Mouse (Mus musculus) skeletal muscle tissue, adult 2 months (tissue): ENCODE measurements around the gene Ormdl3.
A peak's percentile ranks its signal among the peaks of the same experiment; 100 is the strongest.

Source experiments
- DNase-seq: peaks from one replicate; pipeline ENCODE4 v3.0.0-alpha.2; 2012; ENCODE audit warnings: low read depth, low spot score

Gene Ormdl3

DNA sequence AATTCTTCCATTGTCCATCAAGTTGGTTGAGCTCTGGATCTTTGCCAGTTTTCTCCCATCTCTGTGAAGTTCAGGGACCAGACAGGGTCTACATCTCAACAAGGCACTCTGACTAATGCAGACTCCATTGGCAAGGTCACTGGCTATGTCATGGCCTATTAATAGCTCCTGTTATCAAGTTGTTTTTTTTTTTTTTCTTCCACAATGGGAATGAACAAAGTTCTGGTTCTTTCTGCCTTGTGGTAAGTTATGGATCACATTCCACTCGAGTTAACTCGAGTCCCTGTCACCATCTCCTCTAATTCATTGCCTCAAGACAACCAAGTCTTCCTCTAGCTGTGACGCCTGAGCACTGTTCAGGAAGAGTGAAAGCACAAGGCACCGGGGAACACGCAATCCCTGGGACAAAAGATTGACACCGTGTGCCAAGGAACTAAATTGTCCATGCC lies 1.7 kb upstream of the Ormdl3 start:
- DNase-seq = no peak

GRCm38 (mm10) chr11:98587684-98588546 lies 747 bp upstream of the Ormdl3 start:
- DNase-seq = peak; percentile 51

DNA sequence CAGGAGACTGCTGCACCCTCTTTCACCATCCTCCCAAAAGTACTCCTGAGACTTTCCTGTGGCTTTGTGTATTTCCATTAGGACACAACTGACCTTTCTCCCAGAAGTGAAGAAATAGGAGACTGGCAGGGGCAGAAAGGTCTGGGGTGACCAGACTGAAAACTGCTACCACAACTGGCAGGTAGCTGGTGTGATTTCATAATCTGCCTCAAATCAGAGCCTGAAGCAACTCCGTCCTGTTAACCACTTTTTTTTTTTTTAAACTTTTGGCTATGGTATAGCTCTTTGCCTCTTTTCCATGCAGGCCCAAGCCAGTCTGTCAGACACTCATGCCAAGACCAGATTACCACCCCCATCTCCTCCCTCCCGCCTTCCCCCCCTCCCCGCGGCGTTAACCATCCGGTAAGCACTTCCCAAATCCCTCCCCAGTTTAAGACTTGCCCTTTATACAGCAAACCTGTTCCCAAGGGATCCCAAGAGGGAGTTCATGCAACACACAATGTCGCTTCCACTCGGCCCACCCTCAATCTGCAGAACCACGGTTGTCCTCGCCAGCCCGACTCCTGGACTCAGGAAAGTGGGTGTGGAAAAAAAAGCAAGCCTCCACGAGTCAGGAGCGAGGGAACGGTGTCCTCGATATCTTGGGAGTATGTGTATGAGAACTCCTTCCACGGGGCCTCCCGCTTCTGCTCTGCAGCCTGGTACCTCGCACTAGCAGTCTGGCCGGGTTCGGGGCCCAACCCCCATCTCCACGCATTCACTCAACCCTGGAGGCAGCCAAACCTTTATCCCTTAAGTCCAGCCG lies 879 bp downstream of the Ormdl3 start:
- DNase-seq = no peak

DNA sequence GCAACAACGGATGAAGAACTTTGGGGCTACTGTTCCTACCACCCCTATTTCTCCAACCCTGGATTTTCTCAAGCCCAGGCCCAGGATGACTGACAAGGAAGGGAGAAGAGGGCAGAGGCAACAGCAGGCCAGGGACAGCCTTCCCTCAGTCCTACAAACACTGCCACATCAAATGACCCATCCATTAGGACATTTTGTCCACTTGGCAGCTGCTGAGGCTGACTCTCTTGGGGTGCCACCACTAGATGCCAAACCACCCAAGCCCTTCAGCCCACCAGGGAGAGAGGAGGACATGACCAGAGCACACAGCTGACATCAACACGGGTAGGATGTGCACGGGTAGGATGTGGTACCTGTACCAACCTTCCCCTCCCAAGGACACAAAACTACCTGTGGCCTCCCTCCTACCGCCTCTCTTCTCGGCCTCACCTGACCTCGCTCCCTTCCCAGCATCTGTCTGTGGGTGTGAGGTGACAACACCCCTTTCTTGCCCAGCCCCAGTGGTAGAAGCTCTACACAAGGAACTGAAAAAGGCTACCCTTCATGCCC lies 2.5 kb downstream of the Ormdl3 start:
- no peak for DNase-seq

DNA sequence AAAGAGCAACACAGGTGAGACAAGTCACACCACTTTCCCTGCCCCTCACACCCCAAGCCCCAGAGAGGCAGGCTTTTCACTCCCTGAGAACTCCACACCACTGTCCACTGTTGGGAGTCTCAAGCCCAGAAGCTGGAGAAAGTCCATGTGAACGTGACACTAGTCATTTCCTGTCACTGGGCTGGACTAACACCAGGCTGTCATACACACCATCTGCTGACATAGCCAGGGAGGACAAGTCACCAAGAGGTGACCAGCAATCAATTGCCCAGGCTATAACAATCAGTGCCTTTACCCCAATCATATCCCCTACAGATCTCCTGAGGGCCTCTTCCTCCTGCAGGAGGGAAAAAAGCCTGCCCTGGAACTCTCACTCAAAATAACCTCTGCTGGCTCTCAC lies 3.0 kb downstream of the Ormdl3 start:
- no peak for DNase-seq

GRCm38 (mm10) chr11:98583571-98583970 lies 3.6 kb downstream of the Ormdl3 start:
- no peak for DNase-seq

- DNase-seq = no peak
Observed at GRCm38 (mm10) chr11:98583265-98583552, 4.0 kb downstream of the Ormdl3 start.

GRCm38 (mm10) chr11:98582551-98583264 lies 4.5 kb downstream of the Ormdl3 start:
- no peak for DNase-seq

DNA sequence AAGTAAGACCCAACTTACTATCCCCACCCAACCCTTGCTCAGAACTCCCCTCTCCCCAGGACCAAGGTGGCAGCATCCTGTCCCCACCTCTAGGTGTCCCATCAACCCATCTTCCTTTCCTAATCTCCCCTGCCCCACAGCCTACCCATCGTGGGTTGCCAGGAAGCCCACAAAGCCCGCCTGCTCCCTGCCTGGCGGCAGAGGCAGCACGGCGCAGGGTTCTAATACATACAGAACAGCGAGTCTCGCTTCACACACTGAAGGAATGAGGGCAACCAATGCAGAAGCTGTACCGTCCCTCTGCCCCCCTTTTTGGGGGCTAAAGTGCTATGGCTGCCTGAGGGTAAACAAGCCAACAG lies 5.2 kb downstream of the Ormdl3 start:
- no peak for DNase-seq

DNA sequence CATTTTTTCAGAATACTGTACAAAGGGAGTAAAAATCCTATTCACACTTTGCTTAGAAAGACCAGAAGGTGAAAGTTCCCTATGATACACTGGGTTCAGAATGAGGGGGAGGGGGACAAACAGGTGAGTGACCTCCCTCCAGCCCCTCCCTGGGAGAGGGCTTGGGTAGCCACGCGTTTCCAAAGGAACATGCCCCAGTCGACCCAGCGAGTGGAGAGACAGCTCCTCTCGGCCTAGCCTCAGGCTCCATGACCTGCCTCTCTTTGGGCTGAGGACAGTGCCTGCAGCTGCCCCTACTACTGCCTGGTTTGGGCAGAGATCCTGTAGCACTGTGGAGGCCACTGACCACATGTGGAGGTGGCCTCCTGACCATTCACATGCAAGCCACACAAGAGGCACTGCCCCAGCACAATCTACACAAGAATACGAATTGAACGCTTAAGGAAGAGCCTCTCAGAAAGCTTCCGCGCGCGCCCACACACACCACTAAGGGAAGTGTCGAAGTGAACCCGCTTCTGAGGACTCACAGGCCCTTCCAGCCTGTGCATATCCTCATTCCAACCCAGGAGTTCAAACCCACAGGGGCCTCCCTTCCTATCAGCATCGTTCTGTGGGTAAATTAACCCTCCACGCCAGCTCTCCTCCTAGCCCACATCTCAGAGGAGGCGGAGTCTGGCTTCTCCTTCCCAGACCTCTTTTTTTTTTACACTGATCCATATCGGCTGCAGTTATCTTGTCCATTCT lies 5.7 kb downstream of the Ormdl3 start:
- DNase-seq = no peak

DNA sequence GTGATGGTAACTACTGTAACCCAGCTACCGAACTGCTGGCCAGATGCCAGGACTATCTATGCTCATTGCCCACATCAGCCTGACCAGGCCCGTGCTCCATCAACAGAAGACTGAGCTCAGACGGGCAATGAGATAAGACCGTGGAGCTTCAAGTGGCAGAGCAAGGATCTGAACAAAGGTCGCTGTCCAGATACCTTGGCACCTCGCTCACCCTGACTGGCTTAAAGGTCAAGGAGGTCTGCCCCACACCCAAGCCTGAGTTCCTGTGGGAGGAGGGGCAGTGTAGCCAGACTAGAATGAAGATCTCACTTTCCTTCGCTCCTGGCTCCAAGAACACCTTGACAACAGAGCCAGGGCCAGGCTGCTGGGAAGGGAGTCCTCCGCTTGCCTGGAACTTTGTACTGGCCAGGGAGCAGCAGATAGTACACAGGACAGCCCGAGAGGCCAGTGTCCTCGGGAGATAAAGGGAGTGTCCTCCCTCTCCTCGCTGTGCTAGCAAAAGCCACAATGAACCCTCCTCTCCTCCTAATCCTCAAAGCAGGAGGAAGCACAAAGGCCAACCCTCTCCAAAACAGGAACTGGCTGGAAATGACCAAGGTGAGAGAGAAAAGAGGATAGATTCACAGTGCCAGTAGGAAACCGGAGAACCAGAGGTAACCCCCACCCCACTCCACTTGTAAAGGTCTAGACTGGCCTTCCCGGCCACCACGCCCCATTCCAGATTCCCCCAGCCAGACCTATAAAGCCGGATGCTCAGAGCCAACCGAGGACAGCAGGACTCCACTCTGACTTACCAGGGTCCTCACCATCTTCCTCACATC lies 6.7 kb downstream of the Ormdl3 start:
- DNase-seq = no peak

GRCm38 (mm10) chr11:98577776-98578175 lies 9.4 kb downstream of the Ormdl3 start:
- no peak for DNase-seq

- DNase-seq = no peak
Observed at GRCm38 (mm10) chr11:98569461-98569860, 17.7 kb downstream of the Ormdl3 start.

DNA sequence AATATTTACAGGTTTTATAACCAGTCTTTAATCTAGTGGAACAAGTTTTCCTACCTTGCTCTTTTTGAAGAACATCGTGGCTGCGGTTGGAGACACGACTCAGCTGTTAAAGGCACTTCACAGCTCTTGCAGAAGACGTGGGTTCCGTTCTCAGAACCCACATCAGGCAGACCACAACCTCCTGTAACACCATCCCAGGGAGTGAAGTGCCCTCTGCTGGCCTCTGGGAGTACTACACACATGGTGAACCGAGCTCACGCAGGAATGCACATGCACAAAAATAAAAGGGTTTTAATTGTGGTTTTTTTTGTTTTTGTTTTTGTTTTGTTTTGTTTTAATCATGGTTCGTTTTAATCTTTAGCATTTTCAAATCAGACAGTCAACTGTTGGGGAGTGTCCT lies 18.8 kb downstream of the Ormdl3 start:
- no peak for DNase-seq

GRCm38 (mm10) chr11:98563921-98564414 lies 23.2 kb downstream of the Ormdl3 start:
- no peak for DNase-seq

GRCm38 (mm10) chr11:98563025-98563424 lies 24.1 kb downstream of the Ormdl3 start:
- no peak for DNase-seq

DNA sequence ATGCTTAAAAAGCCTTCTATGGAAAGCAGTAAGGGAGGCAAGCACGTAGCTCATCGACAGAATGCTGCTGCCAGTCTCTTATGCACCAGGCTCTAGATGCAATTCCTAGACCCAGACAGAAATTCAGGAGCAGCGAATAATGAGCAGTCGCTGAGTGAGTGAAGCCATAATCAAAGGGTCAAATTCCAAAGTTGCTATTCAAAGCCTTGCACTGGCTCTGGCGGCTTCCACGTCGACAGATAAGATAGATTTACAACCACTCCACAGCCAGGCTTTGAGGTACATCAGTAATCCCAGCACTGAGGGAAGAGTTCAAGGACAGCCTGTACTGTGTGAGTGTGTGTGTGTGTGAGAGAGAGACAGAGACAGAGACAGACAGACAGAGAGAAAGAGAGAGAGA lies 26.2 kb downstream of the Ormdl3 start:
- no peak for DNase-seq

DNA sequence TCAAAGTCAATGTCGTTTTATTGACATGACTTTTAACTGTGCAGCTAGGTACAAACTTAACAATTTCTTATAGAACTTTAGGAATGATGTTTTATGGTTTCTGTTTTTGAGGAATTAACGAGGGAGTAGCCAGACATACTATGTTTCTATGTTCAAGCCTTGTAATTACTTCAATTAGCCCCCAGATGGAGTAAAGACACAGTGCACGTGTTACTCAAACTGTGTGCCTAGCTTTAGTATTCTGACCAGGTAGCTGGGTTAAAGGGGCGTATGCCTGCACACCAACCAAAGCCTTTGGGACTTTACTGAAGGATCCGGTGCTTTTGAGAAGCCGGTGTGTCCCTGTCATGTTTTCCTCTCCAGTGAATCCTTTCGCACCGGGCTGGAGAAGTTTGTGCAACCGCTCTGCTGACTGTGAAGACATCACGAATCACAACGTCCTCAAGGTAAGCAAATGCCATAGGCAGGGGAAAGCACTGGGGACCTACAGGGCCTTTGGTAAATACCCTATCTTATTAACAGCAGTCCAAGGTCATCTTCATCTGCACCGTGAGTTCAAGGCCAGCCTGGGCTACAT lies 32.0 kb downstream of the Ormdl3 start:
- DNase-seq = no peak

GRCm38 (mm10) chr11:98553966-98554365 lies 33.2 kb downstream of the Ormdl3 start:
- no peak for DNase-seq
